Mouse (Mus musculus): ENCODE results near the gene Mocs3.

Gene Mocs3

GRCm38 (mm10) chr2:168242841-168243240 lies 12.4 kb downstream of the Mocs3 start:
- DNase-seq: no peak

GRCm38 (mm10) chr2:168243278-168243677 lies 12.9 kb downstream of the Mocs3 start:
- DNase-seq: no peak

GRCm38 (mm10) chr2:168245571-168245970 lies 15.1 kb downstream of the Mocs3 start:
- DNase-seq: no peak

GRCm38 (mm10) chr2:168248167-168248855 lies 17.9 kb downstream of the Mocs3 start:
- DNase-seq: peak; percentile 72 to 85

DNA sequence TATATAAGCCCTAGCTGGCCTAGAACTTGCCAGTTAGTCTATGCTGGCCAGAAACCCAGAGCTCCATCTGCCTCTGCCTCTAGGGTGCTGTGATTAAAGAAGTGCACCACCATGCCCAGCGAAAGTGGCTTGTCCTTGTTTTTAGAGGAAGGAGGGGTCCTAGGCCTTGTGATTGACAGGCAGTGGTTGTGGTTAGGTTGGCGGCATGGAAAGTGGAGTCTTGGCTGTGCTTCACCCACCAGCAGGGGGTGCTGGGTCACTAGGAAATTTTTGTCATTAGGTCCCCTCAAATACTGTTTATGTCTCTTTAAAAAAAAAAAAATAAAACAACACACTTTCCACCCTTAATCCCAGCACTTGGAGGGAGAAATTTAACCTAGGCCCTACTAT lies 18.4 kb downstream of the Mocs3 start:
- DNase-seq: peak; percentile 74 to 75

DNA sequence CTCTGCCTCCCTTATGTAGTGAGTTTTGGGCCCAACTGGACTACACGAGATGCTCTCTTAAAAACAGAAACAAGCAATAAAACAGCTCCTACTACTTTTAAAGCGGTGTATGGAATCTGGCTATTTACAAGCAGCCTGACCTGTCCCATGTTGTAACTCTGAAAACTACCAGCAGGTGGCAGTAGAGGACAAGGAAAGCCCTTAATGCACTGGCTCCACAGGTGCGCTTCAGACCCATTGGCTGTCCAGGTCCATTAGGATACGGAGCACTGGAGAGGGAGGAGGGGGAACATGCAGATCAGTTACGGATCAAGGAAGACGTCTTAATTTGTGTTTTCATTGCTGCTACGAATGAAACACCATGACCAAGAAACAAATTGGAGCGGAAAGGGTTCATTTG lies 19.8 kb downstream of the Mocs3 start:
- peak; percentile 95 to 99 for DNase-seq

DNA sequence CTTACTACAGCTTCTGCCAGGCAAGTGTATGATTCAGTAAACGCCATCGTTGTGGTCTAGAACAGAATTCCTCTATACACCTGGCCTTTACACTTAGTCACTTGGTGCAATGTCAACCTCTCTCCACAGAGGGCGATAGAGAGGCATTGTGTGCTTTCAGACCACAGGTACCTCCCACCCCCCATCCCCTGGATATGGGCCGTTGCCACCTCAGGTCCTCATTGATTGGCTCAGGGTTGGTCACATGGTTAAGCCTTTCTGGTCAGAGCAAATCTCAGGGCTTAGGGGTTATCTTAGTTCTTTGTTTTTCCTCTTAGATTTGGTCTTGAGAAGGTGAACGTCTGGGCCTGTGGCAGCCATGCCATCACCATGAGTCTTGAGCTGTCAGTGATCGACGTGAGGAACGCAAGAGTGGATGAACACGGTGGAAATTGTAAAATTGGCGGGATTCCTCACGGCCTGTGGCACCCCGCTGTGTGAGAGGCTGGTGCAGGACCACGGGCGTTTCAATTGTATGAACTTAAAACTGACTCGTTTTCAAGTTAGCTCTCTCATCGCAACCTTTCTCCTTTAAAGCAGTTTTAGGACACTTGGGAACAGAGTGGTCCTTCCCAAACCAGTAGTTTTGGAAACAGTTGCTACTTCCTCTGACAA lies 22.3 kb downstream of the Mocs3 start:
- peak; percentile 73 to 81 for DNase-seq

GRCm38 (mm10) chr2:168253822-168254221 lies 23.4 kb downstream of the Mocs3 start:
- DNase-seq: peak; percentile 68 to 69

GRCm38 (mm10) chr2:168256506-168256905 lies 26.1 kb downstream of the Mocs3 start:
- no peak for DNase-seq

- no peak for DNase-seq
Observed at GRCm38 (mm10) chr2:168257188-168257587, 26.8 kb downstream of the Mocs3 start.

GRCm38 (mm10) chr2:168259046-168259445 lies 28.6 kb downstream of the Mocs3 start:
- DNase-seq: no peak

GRCm38 (mm10) chr2:168260124-168260523 lies 29.7 kb downstream of the Mocs3 start:
- no peak for DNase-seq

DNA sequence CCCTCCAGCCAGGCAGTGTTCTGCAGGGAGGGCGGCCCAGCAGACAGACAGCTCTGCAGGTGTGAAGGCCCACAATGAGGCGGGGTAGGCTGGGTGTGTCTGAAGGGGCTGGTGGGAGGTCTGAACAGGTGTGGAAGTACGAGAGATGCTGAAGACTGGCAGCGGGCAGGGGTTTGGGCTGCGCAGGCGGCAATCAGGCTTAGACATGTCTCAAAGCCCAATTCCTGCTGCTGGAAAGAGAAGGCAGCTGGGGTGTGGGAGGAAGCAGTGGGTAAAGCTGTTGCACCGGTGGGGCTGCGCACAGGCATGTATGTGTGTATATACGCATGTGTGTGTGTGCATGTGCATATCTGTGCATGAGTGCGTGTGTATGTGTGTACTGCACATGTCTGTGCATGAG lies 30.5 kb downstream of the Mocs3 start:
- DNase-seq: no peak

- peak; percentile 56 to 64 for DNase-seq
Observed at GRCm38 (mm10) chr2:168268033-168268432, 37.6 kb downstream of the Mocs3 start.

- no peak for DNase-seq
Observed at GRCm38 (mm10) chr2:168273387-168273786, 43.0 kb downstream of the Mocs3 start.

GRCm38 (mm10) chr2:168274374-168274935 lies 44.0 kb downstream of the Mocs3 start:
- peak; percentile 91 to 95 for DNase-seq

DNA sequence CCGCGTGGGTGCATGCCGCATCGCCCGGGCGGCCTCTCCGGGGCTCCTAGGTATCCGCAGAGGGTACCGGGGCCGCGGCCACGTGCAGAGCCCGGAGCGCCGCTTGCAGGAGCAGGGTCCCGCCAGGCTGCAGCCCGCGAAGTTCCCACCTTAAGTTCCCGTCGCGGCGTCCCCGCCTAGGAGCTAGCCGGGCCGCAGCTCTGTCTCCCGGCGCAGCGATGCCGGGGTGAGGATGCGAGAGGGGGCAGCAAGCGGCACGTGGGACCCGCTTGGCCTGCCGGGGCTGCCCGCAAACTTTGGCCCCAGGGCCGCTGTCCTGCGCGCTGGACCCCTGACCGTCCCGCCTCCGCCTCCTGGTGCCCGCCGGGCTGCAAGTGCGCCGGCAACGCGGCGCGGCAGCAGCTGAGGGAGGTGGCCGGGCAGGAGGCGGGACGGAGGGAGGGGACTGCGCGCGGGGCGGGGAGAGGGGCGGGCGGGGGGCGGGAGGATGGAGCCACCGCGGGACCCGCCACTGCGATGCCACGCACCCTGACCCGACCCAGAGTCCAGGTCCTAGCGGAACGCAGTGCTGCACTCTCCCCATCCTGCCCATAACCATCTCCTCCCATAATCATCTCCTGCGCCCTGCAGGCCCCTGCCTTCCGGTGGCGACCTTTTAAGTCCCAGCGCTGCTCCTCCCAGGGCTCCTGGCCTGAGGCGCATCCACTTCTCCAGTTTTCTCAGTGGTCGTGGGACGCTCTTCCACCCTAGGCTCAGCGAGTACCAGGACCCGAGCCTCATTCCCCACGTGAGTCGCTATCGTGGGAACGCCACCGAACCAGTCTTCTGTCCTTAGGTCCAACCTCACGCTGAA lies 50.5 kb downstream of the Mocs3 start:
- peak; percentile 49 to 68 for DNase-seq

DNA sequence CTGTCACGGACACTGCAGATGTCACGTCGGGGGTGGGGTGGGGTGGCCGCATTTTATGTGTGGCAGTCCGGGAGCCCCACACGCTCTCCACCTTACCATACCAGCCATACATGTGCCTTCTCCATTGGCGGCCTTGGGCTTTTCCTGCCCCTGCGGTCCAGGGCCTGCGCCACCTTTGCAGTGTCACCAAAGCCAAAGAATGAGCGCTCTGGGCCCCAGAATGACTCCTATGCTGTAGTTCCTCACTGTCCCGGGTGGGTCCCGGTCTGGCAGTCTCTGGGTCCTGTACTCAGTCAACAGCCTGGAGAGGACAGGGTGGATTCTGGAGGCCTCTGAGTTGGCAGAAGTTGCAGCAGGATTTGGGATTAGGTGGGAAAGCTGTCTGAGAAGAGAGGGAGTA lies 51.2 kb downstream of the Mocs3 start, which contains the start of gene Kcng1:
TSS of gene Kcng1 (minus strand) at position 155 of the 400 bp plus-strand sequence.
- no peak for DNase-seq
